Mouse (Mus musculus) cerebellum, adult 2 months (tissue): ENCODE results near the gene Ciapin1.

Source experiments
- CTCF ChIP-seq: fragments of 200-500 bp; IDR thresholded peaks from 2 replicates; pipeline ENCODE4 v1.5.1; 2011; ENCODE audit warnings: low read depth, mild to moderate bottlenecking, control low read depth, low read length, moderate library complexity, borderline replicate concordance; ENCODE audit not compliant: insufficient read depth
- POLR2A ChIP-seq: fragments of 200-500 bp; IDR thresholded peaks from 2 replicates; pipeline ENCODE4 v1.6.1; 2011; ENCODE audit warnings: low read length, control low read depth, borderline replicate concordance; ENCODE audit not compliant: insufficient read depth

GRCm38 (mm10) chr8:94872156-94872555 lies 34.0 kb upstream of the Ciapin1 start:
- TF ChIP-seq CTCF (no peak), POLR2A (no peak)
